Mouse (Mus musculus): ENCODE results near the gene Sbpl. TPM values are rescaled to one million over a fixed set of nuclear protein-coding genes. Genes with fewer than 3 reads are reported as not detected.

Sbpl gene
- not detected in 2 replicates for polyA plus RNA-seq (2015; fragmentation: Nextera tagmentation; extraction: Ambion mirVana)

- ATAC-seq (ENCODE audit: low read depth) (no peak), DNase-seq (no peak)
- Histone ChIP-seq H3K4me2 (no peak within 1 kb of the TSS), H3K4me3 (replicated peaks) (no peak within 1 kb of the TSS), H3K36me3 (no peaks in the 10 kb centered on the region), H3K9ac (no peak within 1 kb of the TSS), H3K27ac (no peak within 1 kb of the TSS), H3K27me3 (no peaks in the 10 kb centered on the region), H3K4me1 (replicated peaks) (no peaks in the 10 kb centered on the region), H3K9me3 (replicated peaks) (no peaks in the 10 kb centered on the region)
- WGBS (ENCODE audit: insufficient replicate concordance) = 63% methylated on average over 5 of the region's 5 CpGs
Observed at GRCm38 (mm10) chr17:23955174-23955573, at the start of gene Sbpl. Gene Sbpl, minus strand, starts transcription at chr17:23955274.

- H3K9ac ChIP-seq = no peak overlapping the region
- no peaks in the 10 kb centered on the region for H3K4me1 ChIP-seq (replicated peaks)
- ATAC-seq (ENCODE audit: low read depth) (no peak), DNase-seq (no peak)
- no peak overlapping the region for H3K4me2 ChIP-seq
- no peak overlapping the region for H3K4me3 ChIP-seq (replicated peaks)
- H3K9me3 ChIP-seq (replicated peaks) = no peaks in the 10 kb centered on the region
- H3K27me3 ChIP-seq = no peaks in the 10 kb centered on the region
- H3K27ac ChIP-seq = no peak overlapping the region
- 78% methylated on average over 14 of the region's 14 CpGs for WGBS (ENCODE audit: insufficient replicate concordance)
- no peaks in the 10 kb centered on the region for H3K36me3 ChIP-seq
Observed at GRCm38 (mm10) chr17:24004071-24004665, 49.1 kb upstream of the Sbpl start.

GRCm38 (mm10) chr17:24000404-24000803 lies 45.3 kb upstream of the Sbpl start:
- Histone ChIP-seq H3K9me3 (replicated peaks) (no peaks in the 10 kb centered on the region), H3K4me3 (replicated peaks) (no peak overlapping the region), H3K4me2 (no peak overlapping the region), H3K36me3 (no peaks in the 10 kb centered on the region), H3K9ac (no peak overlapping the region), H3K27ac (no peak overlapping the region), H3K27me3 (0 out of 2 replicates have a peak, but pooled peaks cover 4% of the 10 kb centered on the region), H3K4me1 (replicated peaks) (no peaks in the 10 kb centered on the region)
- ATAC-seq (ENCODE audit: low read depth) (no peak), DNase-seq (no peak)
- WGBS (ENCODE audit: insufficient replicate concordance) = 27% methylated on average over 5 of the region's 5 CpGs

GRCm38 (mm10) chr17:23998383-23998782 lies 43.3 kb upstream of the Sbpl start:
- ATAC-seq (ENCODE audit: low read depth) = no peak
- Histone ChIP-seq H3K4me1 (replicated peaks) (peaks cover 3% of the 10 kb centered on the region; the same call in 1 of the 2 replicates), H3K27me3 (0 out of 2 replicates have a peak, but pooled peaks cover 4% of the 10 kb centered on the region), H3K9ac (no peak overlapping the region), H3K9me3 (replicated peaks) (no peaks in the 10 kb centered on the region), H3K4me3 (replicated peaks) (no peak overlapping the region), H3K4me2 (no peak overlapping the region), H3K27ac (no peak overlapping the region), H3K36me3 (no peaks in the 10 kb centered on the region)
- DNase-seq = no peak
- WGBS (ENCODE audit: insufficient replicate concordance) = 40% methylated on average over 6 of the region's 6 CpGs

- no peak within 1 kb of the TSS for H3K4me2 ChIP-seq
- H3K36me3 ChIP-seq = no peaks in the 10 kb centered on the region
- no peak within 1 kb of the TSS for H3K9ac ChIP-seq
- DNase-seq (no peak), ATAC-seq (ENCODE audit: low read depth) (no peak)
- H3K4me3 ChIP-seq (replicated peaks) = no peak within 1 kb of the TSS
- H3K27me3 ChIP-seq = 0 out of 2 replicates have a peak, but pooled peaks cover 4% of the 10 kb centered on the region
- H3K9me3 ChIP-seq (replicated peaks) = no peaks in the 10 kb centered on the region
- 52% methylated on average over 2 of the region's 2 CpGs for WGBS (ENCODE audit: insufficient replicate concordance)
- H3K27ac ChIP-seq = no peak within 1 kb of the TSS
- peaks cover 7% of the 10 kb centered on the region for H3K4me1 ChIP-seq (replicated peaks)
Observed at GRCm38 (mm10) chr17:23997901-23998300, 42.8 kb upstream of the Sbpl start, which contains the start of gene Prss22. Gene Prss22, minus strand, starts transcription at chr17:23998100.

GRCm38 (mm10) chr17:23995421-23995820 lies 40.3 kb upstream of the Sbpl start:
- Histone ChIP-seq H3K27me3 (0 out of 2 replicates have a peak, but pooled peaks cover 4% of the 10 kb centered on the region), H3K36me3 (no peaks in the 10 kb centered on the region), H3K4me2 (no peak overlapping the region), H3K4me1 (replicated peaks) (peaks cover 8% of the 10 kb centered on the region), H3K27ac (no peak overlapping the region), H3K9me3 (replicated peaks) (no peaks in the 10 kb centered on the region), H3K4me3 (replicated peaks) (no peak overlapping the region), H3K9ac (no peak overlapping the region)
- ATAC-seq (ENCODE audit: low read depth) = no peak
- WGBS (ENCODE audit: insufficient replicate concordance) = 3% methylated on average over 1 of the region's 1 CpGs
- no peak for DNase-seq

- H3K4me3 ChIP-seq (replicated peaks) = no peak overlapping the region
- 58% methylated on average over 7 of the region's 7 CpGs for WGBS (ENCODE audit: insufficient replicate concordance)
Observed at GRCm38 (mm10) chr17:23994667-23995066, 39.6 kb upstream of the Sbpl start.

GRCm38 (mm10) chr17:23993559-23994428 lies 38.7 kb upstream of the Sbpl start:
- peak; percentile 76 for DNase-seq
- peaks cover 8% of the 10 kb centered on the region for H3K4me1 ChIP-seq (replicated peaks)
- H3K4me3 ChIP-seq (replicated peaks) = no peak overlapping the region
- H3K9me3 ChIP-seq (replicated peaks) = no peaks in the 10 kb centered on the region
- H3K9ac ChIP-seq = peak overlapping the region; percentile 26; the same call in 1 of the 2 replicates
- H3K27ac ChIP-seq = no peak overlapping the region
- H3K27me3 ChIP-seq = 0 out of 2 replicates have a peak, but pooled peaks cover 4% of the 10 kb centered on the region
- H3K36me3 ChIP-seq = no peaks in the 10 kb centered on the region
- peak overlapping the region; percentile 35 for H3K4me2 ChIP-seq
- peak; percentile 59 for ATAC-seq (ENCODE audit: low read depth)
- 8% methylated on average over 31 of the region's 31 CpGs for WGBS (ENCODE audit: insufficient replicate concordance)

More at GRCm38 (mm10) chr17:23994667-23995066, 39.6 kb upstream of the Sbpl start:
- Histone ChIP-seq H3K27ac (no peak overlapping the region), H3K36me3 (no peaks in the 10 kb centered on the region), H3K9me3 (replicated peaks) (no peaks in the 10 kb centered on the region), H3K4me1 (replicated peaks) (peaks cover 8% of the 10 kb centered on the region), H3K4me2 (no peak overlapping the region), H3K27me3 (0 out of 2 replicates have a peak, but pooled peaks cover 4% of the 10 kb centered on the region), H3K9ac (no peak overlapping the region)
- DNase-seq = no peak
- ATAC-seq (ENCODE audit: low read depth) = no peak

- no peak overlapping the region for H3K27ac ChIP-seq
- 65% methylated on average over 9 of the region's 9 CpGs for WGBS (ENCODE audit: insufficient replicate concordance)
- no peaks in the 10 kb centered on the region for H3K9me3 ChIP-seq (replicated peaks)
- 0 out of 2 replicates have a peak, but pooled peaks cover 6% of the 10 kb centered on the region for H3K27me3 ChIP-seq
- H3K4me1 ChIP-seq (replicated peaks) = peaks cover 8% of the 10 kb centered on the region
- H3K36me3 ChIP-seq = no peaks in the 10 kb centered on the region
- peak; percentile 52; the same call in 1 of the 2 replicates for ATAC-seq (ENCODE audit: low read depth)
- peak overlapping the region; percentile 35 for H3K4me2 ChIP-seq
- H3K4me3 ChIP-seq (replicated peaks) = no peak overlapping the region
- DNase-seq = no peak
- no peak overlapping the region for H3K9ac ChIP-seq
Observed at GRCm38 (mm10) chr17:23992789-23993553, 37.9 kb upstream of the Sbpl start.

- Histone ChIP-seq H3K4me3 (replicated peaks) (no peak overlapping the region), H3K4me2 (no peak overlapping the region), H3K27me3 (0 out of 2 replicates have a peak, but pooled peaks cover 6% of the 10 kb centered on the region), H3K27ac (no peak overlapping the region), H3K9me3 (replicated peaks) (no peaks in the 10 kb centered on the region), H3K4me1 (replicated peaks) (peaks cover 8% of the 10 kb centered on the region), H3K36me3 (no peaks in the 10 kb centered on the region), H3K9ac (no peak overlapping the region)
- no peak for ATAC-seq (ENCODE audit: low read depth)
- WGBS (ENCODE audit: insufficient replicate concordance) = 26% methylated on average over 2 of the region's 2 CpGs
- DNase-seq = no peak
Observed at GRCm38 (mm10) chr17:23989802-23990201, 34.7 kb upstream of the Sbpl start.

- Histone ChIP-seq H3K4me3 (replicated peaks) (no peak overlapping the region), H3K9ac (no peak overlapping the region), H3K27ac (no peak overlapping the region), H3K4me1 (replicated peaks) (peaks cover 3% of the 10 kb centered on the region; the same call in 1 of the 2 replicates), H3K4me2 (no peak overlapping the region), H3K9me3 (replicated peaks) (no peaks in the 10 kb centered on the region), H3K27me3 (0 out of 2 replicates have a peak, but pooled peaks cover 6% of the 10 kb centered on the region), H3K36me3 (no peaks in the 10 kb centered on the region)
- DNase-seq = no peak
- WGBS (ENCODE audit: insufficient replicate concordance) = 68% methylated on average over 1 of the region's 1 CpGs
- ATAC-seq (ENCODE audit: low read depth) = no peak
Observed at GRCm38 (mm10) chr17:23984989-23985388, 29.9 kb upstream of the Sbpl start.

Measured in liver, embryonic 13.5 days (tissue).